Mouse (Mus musculus): ENCODE measurements around the gene Gm20807. TPM values are rescaled to one million over a fixed set of nuclear protein-coding genes. Genes with fewer than 3 reads are reported as not detected.

Gm20807 gene
- total RNA-seq (2023): not detected

DNA sequence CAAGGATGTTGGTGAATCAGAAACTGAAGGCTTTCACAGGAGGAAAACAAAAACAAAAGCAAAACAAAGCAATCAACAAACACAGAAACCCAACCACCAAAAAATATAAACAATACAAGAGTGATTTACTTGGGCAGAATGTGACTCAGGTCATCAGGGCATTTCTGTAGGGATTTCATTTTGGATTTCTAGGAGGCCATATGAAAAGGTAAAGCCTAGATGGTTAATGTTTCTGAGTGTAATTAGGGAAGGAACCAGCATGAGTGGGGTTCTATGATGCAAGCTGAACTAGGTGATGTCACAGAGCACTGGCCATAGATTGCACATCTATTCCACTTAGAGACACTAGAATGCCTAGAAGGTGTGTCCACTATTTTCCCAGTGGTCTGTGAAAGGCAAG lies at the start of gene Gm20807:
Gene Gm20807 (plus strand): TSS at position 301 of the 400 bp plus-strand sequence.

Other genes with a start within 250 kb of the Gm20807 start
- not detected for gene Gm21891, start 90.6 kb downstream of the Gm20807 start, total RNA-seq (2023)
- gene Gm21425, start 119.1 kb downstream of the Gm20807 start, total RNA-seq (2023): not detected
- not detected for gene Gm21828, start 181.0 kb downstream of the Gm20807 start, total RNA-seq (2023)
- gene Gm21440, start 209.5 kb downstream of the Gm20807 start, total RNA-seq (2023): not detected
- gene Gm21454, start 209.6 kb downstream of the Gm20807 start, total RNA-seq (2023): not detected